Comparison of ENCODE assay signal across 16 mouse cellular contexts in the genomic region with DNA sequence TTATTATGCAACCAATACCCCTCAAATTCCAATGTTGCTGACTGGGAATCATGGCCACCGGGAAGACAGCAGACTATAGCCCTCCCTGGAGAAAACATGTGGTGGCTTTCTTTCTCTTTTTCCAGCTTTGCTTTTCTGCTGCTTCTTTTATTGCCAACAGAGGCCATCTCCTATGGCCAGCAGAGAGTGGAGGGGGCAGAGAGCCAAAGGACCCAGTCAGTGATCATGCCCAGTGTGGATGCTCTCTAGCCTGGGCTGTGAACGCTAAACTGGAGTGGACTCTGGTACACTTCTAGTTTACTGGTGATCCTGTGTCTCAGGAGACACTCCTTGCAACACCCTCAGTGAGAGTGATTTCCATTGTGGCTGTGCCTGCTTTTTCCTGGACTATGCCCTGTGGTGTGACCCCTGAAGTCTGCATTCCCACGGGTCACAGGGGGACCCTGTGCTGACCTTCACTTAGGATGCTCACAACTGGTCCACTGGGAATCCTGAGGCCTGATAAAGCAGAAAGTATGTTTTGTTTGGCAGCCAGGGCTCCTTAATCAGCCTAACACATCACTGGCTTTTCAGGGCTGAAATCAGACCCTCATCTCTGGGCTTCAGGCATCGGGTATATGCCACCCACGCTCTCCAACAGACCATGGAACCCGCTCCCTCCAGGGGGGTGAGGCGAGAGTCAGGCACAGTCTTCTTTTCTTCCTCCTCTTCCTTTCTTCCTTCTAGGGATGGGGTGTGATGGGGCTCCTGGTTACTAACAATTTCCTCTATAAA. TPM values are rescaled to one million over a fixed set of nuclear protein-coding genes. Genes with fewer than 3 reads are reported as not detected.
DNase-seq lines count a peak whose midpoint lies in the region; ATAC-seq and TF ChIP-seq lines count a peak whose summit lies in the region.
"Had no signal": no experiment of that assay in that cellular context is flagged by ENCODE, and none has a peak within 500 bp of the region (broad histone marks: within the 10 kb centered on the region; RNA-seq: fewer than 3 reads in every experiment).

No protein-coding gene starts in this region.

- 65% methylated on average over 7 of the region's 7 CpGs for WGBS in liver, postnatal 0 days (ENCODE audit: insufficient replicate concordance)
- 72% methylated on average over 7 of the region's 7 CpGs for WGBS in liver, embryonic 11.5 days
- WGBS in embryonic facial prominence, embryonic 13.5 days = 39% methylated on average over 7 of the region's 7 CpGs

- H3K9ac ChIP-seq in liver, postnatal 0 days (replicated peaks) = no peak overlapping the region
- H3K9ac ChIP-seq in liver, embryonic 11.5 days (ENCODE audit: low read depth, low read length) = no peak overlapping the region
- H3K9ac ChIP-seq in embryonic facial prominence, embryonic 13.5 days = no peak overlapping the region
- H3K9ac ChIP-seq: hindbrain, embryonic 14.5 days; lung, embryonic 15.5 days; midbrain, embryonic 15.5 days had no signal

- no peaks in the 10 kb centered on the region for H3K9me3 ChIP-seq in liver, postnatal 0 days (ENCODE audit: low read length)
- H3K9me3 ChIP-seq in liver, embryonic 11.5 days (ENCODE audit: control insufficient read depth, low read length) = no peaks in the 10 kb centered on the region
- H3K9me3 ChIP-seq in embryonic facial prominence, embryonic 13.5 days = no peaks in the 10 kb centered on the region
- H3K9me3 ChIP-seq: lung, embryonic 15.5 days; midbrain, embryonic 15.5 days had no signal

- no peak overlapping the region for H3K4me2 ChIP-seq in liver, postnatal 0 days (ENCODE audit: low read depth, low read length)
- no peak overlapping the region for H3K4me2 ChIP-seq in liver, embryonic 11.5 days
- H3K4me2 ChIP-seq in embryonic facial prominence, embryonic 13.5 days = peak overlapping the region; percentile 14; the same call in 1 of the 2 replicates
- H3K4me2 ChIP-seq: hindbrain, embryonic 14.5 days; lung, embryonic 15.5 days; midbrain, embryonic 15.5 days had no signal

- no peaks in the 10 kb centered on the region for H3K36me3 ChIP-seq in liver, postnatal 0 days (replicated peaks; ENCODE audit: insufficient read depth, low read length)
- H3K36me3 ChIP-seq in liver, embryonic 11.5 days (ENCODE audit: control insufficient read depth, insufficient read depth, low read length) = no peaks in the 10 kb centered on the region
- H3K36me3 ChIP-seq in embryonic facial prominence, embryonic 13.5 days = no peaks in the 10 kb centered on the region
- H3K36me3 ChIP-seq: lung, embryonic 15.5 days had no signal

- DNase-seq in kidney, adult 11 months = peak; percentile 4
- DNase-seq in kidney, adult 8-10 months = no peak
- no peak for DNase-seq in liver, postnatal 0 days
- DNase-seq in liver, embryonic 11.5 days (ENCODE audit: low spot score) = no peak
- DNase-seq in lung, postnatal 36 days = no peak
- DNase-seq in spleen, postnatal 4 days (ENCODE audit: low spot score in 2 of 2) = no peak
- DNase-seq: adrenal gland, adult 8-10 months; gastrocnemius, postnatal 14 days; heart, adult 2 months; right cerebral cortex, postnatal 4 days; thymus, postnatal 25 days had no signal

- ATAC-seq in liver, postnatal 0 days = no peak
- ATAC-seq in liver, embryonic 11.5 days (replicated peaks; ENCODE audit: low FRiP score) = no peak
- ATAC-seq in embryonic facial prominence, embryonic 13.5 days (ENCODE audit: insufficient number of reproducible peaks, insufficient read depth, low FRiP score, low TSS enrichment, low read depth) = no peak
- ATAC-seq: intestine, embryonic 16.5 days; midbrain, embryonic 15.5 days had no signal

- H3K4me3 ChIP-seq in liver, postnatal 0 days (ENCODE audit: low read depth, low read length) = no peak overlapping the region
- no peak overlapping the region for H3K4me3 ChIP-seq in liver, embryonic 11.5 days (ENCODE audit: low read depth, low read length)
- H3K4me3 ChIP-seq in embryonic facial prominence, embryonic 13.5 days = no peak overlapping the region
- H3K4me3 ChIP-seq: heart, adult 2 months; lung, embryonic 15.5 days; midbrain, embryonic 15.5 days had no signal

- H3K27me3 ChIP-seq in liver, postnatal 0 days (ENCODE audit: insufficient read depth, low read length) = no peaks in the 10 kb centered on the region
- no peaks in the 10 kb centered on the region for H3K27me3 ChIP-seq in liver, embryonic 11.5 days (replicated peaks; ENCODE audit: control insufficient read depth, insufficient read depth, low read length)
- H3K27me3 ChIP-seq in embryonic facial prominence, embryonic 13.5 days = no peaks in the 10 kb centered on the region
- H3K27me3 ChIP-seq: midbrain, embryonic 15.5 days had no signal

- no peak for TF ChIP-seq CTCF in liver, postnatal 0 days (IDR thresholded peaks at IDR 0.05; ENCODE audit: low read depth)

- H3K4me1 ChIP-seq in liver, postnatal 0 days (ENCODE audit: insufficient read depth) = peaks cover 29% of the 10 kb centered on the region
- no peaks in the 10 kb centered on the region for H3K4me1 ChIP-seq in liver, embryonic 11.5 days (replicated peaks; ENCODE audit: control insufficient read depth, insufficient read depth, low read length)
- H3K4me1 ChIP-seq in embryonic facial prominence, embryonic 13.5 days = peaks cover 50% of the 10 kb centered on the region

- peak overlapping the region; percentile 83; the same call in 1 of the 2 replicates for H3K27ac ChIP-seq in liver, postnatal 0 days (ENCODE audit: low read depth)
- no peak overlapping the region for H3K27ac ChIP-seq in liver, embryonic 11.5 days (ENCODE audit: low read depth, low read length)
- no peak overlapping the region; the same call in 1 of the 2 replicates for H3K27ac ChIP-seq in embryonic facial prominence, embryonic 13.5 days
- H3K27ac ChIP-seq: heart, adult 2 months; hindbrain, embryonic 14.5 days; lung, embryonic 15.5 days; midbrain, embryonic 15.5 days had no signal

- no peak for TF ChIP-seq EP300 in liver, postnatal 0 days (IDR thresholded peaks at IDR 0.05; ENCODE audit: low read depth)

RNA-seq across cellular contexts. Expression of a gene that starts 41.7 kb away (rescaled TPM):
- 15.8 and 22.9 TPM in 2 replicates for polyA plus RNA-seq in liver, postnatal 0 days (2015; fragmentation: Nextera tagmentation; extraction: Ambion mirVana)
- 0.94 and 1.3 TPM in 2 replicates for polyA plus RNA-seq in liver, embryonic 11.5 days (2014; fragmentation: Nextera tagmentation; extraction: Ambion mirVana)
- 9.2 and 9.6 TPM in 2 replicates for polyA plus RNA-seq in embryonic facial prominence, embryonic 13.5 days (2015; fragmentation: Nextera tagmentation; extraction: Ambion mirVana)

RNA-seq across cellular contexts. Expression of a gene that starts 45.7 kb away (rescaled TPM):
- 0.05 TPM in 1 of 2 replicates, not detected in the other for polyA plus RNA-seq in liver, postnatal 0 days (2015; fragmentation: Nextera tagmentation; extraction: Ambion mirVana)
- polyA plus RNA-seq in liver, embryonic 11.5 days (2014; fragmentation: Nextera tagmentation; extraction: Ambion mirVana) = 0.09 and 0.19 TPM in 2 replicates
- 0.63 and 0.65 TPM in 2 replicates for polyA plus RNA-seq in embryonic facial prominence, embryonic 13.5 days (2015; fragmentation: Nextera tagmentation; extraction: Ambion mirVana)

RNA-seq across cellular contexts. Expression of a gene that starts 50.7 kb away (rescaled TPM):
- 13.9 and 15.7 TPM in 2 replicates for polyA plus RNA-seq in liver, postnatal 0 days (2015; fragmentation: Nextera tagmentation; extraction: Ambion mirVana)
- polyA plus RNA-seq in liver, embryonic 11.5 days (2014; fragmentation: Nextera tagmentation; extraction: Ambion mirVana) = 5.4 and 7.2 TPM in 2 replicates
- polyA plus RNA-seq in embryonic facial prominence, embryonic 13.5 days (2015; fragmentation: Nextera tagmentation; extraction: Ambion mirVana) = 16.2 and 16.7 TPM in 2 replicates
